Mouse (Mus musculus) cerebellum, adult 11 months (tissue): ENCODE data around the gene Aasdh.
"Not testable (repeated sequence)": the region's sequence is repeated elsewhere in the genome, so short reads cannot be mapped to it uniquely, and the experiment has no call there.

Experiments
- DNase-seq: peaks from one replicate; pipeline ENCODE4 v3.0.0; 2022

Gene Aasdh

GRCm38 (mm10) chr5:76905405-76906154 lies at the start of gene Aasdh:
Gene Aasdh (minus strand): TSS chr5:76905514.
- peak; percentile 95 for DNase-seq

GRCm38 (mm10) chr5:76954271-76954900 lies 49.1 kb upstream of the Aasdh start:
- DNase-seq = no peak

GRCm38 (mm10) chr5:76953794-76954193 lies 48.5 kb upstream of the Aasdh start:
- no peak for DNase-seq

GRCm38 (mm10) chr5:76952112-76953040 lies 47.1 kb upstream of the Aasdh start:
- no peak for DNase-seq

- peak; percentile 96 for DNase-seq
These were observed 46.1 kb upstream of the Aasdh start, which contains the start of the genes Paics and Ppat for GRCm38 (mm10) chr5:76951106-76952027. Gene Paics (plus strand): TSS chr5:76951307. Gene Ppat (minus strand): TSS chr5:76951578.

DNA sequence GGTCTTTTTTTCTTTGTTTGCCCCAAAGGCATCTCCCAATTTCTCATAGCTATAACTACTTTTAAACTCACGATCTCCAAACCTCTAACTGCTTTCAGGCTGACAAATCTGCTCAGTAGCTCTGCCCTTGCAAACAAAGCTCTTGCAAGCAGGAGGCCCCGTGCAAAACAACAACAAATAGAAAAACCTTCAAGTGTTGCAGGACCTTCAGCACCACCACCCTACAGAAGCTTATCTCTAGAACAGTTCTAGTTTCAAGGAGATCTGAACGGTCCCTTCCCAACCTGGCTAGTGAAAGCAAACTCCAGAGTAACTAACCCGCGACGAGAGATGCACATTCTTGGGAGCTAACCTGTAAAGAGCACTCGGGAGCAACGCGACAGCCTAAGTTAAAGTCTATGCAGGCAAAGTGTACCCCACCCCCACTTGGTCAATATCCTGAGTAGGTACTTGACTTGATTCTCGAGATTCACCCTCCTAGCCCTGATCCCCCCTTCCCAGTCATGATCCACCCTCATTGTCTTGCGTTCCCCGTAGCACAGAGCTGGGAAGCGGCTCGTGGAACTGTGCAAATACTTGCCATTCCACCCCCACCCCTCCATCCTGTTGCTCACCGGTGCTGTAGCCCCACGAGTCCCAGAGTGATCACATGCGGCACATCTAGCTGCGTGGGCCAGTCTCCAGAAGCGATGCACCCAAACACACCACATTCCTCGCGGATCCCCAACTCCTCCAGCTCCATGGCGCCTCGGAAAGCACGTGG lies 45.2 kb upstream of the Aasdh start:
- no peak for DNase-seq

- no peak for DNase-seq
These were observed 42.4 kb upstream of the Aasdh start for GRCm38 (mm10) chr5:76947758-76948157.

DNA sequence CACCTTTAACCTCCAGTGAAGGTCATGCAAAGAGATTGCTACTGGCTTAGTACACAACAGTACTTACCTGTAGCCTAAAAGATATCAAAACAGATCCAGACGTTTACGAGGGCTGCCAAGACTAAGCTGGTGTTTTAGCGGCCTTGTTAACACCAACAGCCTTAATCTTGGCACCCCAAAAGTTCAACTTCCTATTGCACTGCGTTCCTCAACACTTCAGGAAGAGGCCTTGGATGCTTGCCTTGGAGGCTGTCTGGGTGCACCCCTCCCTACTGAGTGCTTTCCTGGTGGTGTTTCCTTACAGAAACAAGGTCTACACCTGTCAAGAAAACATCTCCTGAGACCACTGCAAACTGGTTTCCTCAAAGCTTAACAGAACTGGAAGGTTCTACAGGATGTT lies 41.8 kb upstream of the Aasdh start:
- DNase-seq = no peak

GRCm38 (mm10) chr5:76945678-76946033 lies 40.3 kb upstream of the Aasdh start:
- no peak for DNase-seq

DNA sequence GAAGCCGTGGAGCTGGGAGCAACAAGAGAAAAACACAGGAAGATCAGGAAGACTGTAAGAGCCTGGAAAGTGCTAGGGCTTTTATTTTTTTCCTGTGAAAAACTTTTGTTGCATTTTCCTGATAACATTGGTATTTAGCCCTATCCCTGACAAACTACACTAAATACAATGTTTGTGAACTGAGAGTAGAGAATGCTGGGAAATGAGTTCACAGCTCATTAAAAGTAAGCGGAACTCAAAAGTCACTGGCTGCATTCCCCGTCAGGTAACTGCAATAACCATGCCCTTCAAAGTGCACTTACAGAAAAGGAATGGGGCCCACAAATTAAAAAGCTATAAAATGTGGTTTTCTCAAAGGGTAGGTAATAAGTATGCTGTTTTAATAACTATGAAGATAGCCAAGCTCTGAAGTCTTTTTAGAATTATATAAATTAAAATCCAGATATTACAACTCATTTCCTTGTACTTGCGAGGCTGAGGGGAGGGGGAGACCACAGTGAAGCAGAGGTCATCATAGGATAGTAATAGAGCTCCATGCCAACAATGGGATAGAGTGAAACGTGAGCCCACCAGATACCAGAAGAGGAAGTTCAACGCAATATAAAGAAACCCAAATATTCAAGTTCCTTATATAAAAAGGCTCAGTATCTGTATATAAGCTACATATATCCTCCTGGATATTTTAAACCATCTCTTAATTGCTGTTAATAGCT lies 39.8 kb upstream of the Aasdh start:
- DNase-seq = no peak

GRCm38 (mm10) chr5:76942505-76942904 lies 37.2 kb upstream of the Aasdh start:
- no peak for DNase-seq

- DNase-seq = no peak
These were observed 36.7 kb upstream of the Aasdh start for GRCm38 (mm10) chr5:76941975-76942374.

GRCm38 (mm10) chr5:76939717-76940116 lies 34.4 kb upstream of the Aasdh start:
- DNase-seq = no peak

DNA sequence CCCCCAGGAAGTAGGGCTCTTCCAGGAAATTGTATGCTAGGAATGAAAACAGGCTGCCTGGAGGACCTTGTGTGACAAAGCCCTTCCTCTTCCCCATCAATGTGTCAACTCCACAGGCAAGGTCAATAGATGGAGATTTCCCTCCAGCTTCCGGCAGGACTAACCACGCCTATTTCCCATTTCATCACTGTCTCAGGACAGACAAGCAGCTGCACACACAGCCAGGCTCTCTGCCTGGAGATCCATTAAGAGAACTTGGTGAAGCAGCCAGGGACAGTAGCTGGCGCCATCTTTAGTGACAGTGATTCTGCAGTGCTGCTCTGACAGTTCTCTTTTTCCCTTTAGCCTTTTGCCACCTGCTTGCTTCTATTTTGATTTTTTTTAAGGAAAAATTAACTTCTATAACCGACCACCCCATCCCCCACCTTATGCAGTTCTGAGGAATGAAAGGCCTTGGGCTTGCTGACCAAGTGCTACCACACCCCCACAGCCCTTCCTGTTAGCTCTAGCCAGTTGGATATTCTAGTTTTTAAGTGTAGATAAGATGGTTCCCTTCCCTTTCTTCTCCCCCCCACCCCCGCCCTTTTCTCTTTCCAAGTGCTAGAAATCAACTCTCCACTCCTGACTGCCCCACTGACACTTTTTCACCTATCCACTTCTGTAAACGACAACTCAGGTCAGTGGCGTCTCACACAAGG lies 24.0 kb upstream of the Aasdh start:
- no peak for DNase-seq

- DNase-seq = no peak
These were observed 23.0 kb upstream of the Aasdh start for GRCm38 (mm10) chr5:76928124-76928832.

- no peak for DNase-seq
These were observed 19.0 kb upstream of the Aasdh start for GRCm38 (mm10) chr5:76924296-76924695.

DNA sequence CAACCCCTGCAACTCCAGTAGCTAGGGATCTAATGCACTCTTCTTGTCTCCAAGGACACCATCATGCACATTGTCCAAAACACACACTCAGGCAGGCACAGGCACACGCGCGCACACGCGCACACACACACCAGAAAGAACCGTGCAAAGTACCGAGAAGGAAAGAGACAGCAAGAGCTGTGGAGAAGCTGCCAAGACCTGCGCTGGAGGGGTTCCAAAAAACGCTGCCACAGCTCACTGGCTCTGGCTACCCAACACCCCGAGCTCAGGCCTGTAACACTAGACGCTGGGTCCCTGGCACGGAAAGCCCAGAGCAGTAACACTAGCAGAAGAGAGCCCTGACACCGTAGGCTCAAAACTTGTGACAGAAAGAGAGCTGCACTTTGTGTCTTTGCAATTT lies 18.1 kb upstream of the Aasdh start:
- peak; percentile 63 for DNase-seq

DNA sequence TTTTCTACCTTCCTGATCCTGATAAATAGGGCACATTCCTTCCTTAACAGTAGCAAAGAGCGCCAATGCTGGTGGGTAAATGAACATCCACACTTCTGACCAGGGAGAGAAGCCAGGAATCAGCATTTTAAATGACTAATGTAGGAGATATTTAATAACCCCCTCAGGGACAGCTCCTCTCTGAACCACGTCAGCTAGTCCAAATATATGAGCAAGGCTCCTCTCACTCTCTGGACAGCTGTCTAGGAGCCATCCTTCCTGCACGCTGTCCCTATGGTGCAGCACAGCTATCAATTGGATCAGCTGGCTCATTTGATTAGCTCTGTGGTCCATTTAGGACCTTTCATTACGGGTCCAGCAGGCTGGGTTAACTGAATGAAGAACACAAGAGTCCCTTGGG lies 17.5 kb upstream of the Aasdh start:
- no peak for DNase-seq

DNA sequence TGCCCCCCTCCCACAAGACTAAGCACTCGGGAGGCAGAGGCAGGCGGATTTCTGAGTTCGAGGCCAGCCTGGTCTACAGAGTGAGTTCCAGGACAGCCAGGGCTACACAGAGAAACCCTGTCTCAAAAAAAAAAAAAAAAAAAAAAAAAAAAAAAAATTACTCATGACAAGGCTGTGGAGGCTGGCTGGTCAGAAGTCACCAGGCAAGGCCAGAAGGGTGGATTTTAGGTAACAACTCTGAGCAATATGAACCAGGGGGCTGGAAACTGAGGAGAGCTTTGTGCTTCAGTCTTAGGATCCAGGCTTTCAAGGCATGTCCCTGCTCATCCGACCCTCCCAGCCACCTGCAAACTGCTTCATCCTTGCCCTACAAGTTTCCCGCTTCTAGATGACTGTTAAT lies 7.2 kb upstream of the Aasdh start:
- not testable (repeated sequence) for DNase-seq

DNA sequence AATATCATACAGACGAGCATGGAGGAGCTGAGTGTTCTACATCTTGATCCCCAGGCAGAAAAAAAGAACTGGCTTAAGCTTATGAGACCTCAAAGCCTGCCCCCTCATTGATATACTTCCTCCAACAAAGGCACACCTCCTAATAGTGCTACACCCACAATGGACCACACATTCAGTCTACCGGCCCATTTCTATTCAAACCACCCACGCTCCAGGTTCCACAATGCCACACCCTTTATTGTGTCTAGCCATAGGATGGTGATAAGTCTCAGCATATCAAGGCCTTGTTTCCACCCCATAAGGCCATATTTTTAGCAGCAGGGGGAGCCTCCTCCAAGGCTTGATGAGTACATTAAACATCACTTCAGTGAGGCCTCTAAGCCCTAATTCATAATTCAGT lies 5.5 kb upstream of the Aasdh start:
- DNase-seq = no peak
